8 mouse cellular contexts compared by ENCODE assay signal in genomic region chr11:76406702-76407583, GRCm38 (mm10). TPM values are rescaled to one million over a fixed set of nuclear protein-coding genes. Genes with fewer than 3 reads are reported as not detected.
A peak's percentile ranks its signal among the peaks of the same experiment; 100 is the strongest.
DNase-seq lines count a peak whose midpoint lies in the region; ATAC-seq and TF ChIP-seq lines count a peak whose summit lies in the region.

Gene Timm22 (plus strand): TSS chr11:76406952.

- peaks cover 35% of the 10 kb centered on the region for H3K79me2 ChIP-seq in C2C12 (ENCODE audit: control insufficient read depth, insufficient read depth)
- H3K79me2 ChIP-seq in liver, adult 2 months (ENCODE audit: control insufficient read depth, insufficient read depth, low read length): peaks cover 3% of the 10 kb centered on the region; the same call in 1 of the 2 replicates
- H3K79me2 ChIP-seq in myocyte (ENCODE audit: control insufficient read depth, insufficient read depth): peaks cover 15% of the 10 kb centered on the region

- peaks cover 15% of the 10 kb centered on the region for H3K36me3 ChIP-seq in C2C12 (ENCODE audit: control insufficient read depth, insufficient read depth)
- H3K36me3 ChIP-seq in erythroblast, embryonic 14.5 days (ENCODE audit: control insufficient read depth): peaks cover 15% of the 10 kb centered on the region
- peaks cover 3% of the 10 kb centered on the region; the same call in 1 of the 2 replicates for H3K36me3 ChIP-seq in heart, embryonic 11.5 days (ENCODE audit: control insufficient read depth, insufficient read depth, low read length)
- H3K36me3 ChIP-seq in kidney, embryonic 16.5 days (ENCODE audit: insufficient read depth, low read length): peaks cover 7% of the 10 kb centered on the region; the same call in 1 of the 2 replicates
- no peaks in the 10 kb centered on the region for H3K36me3 ChIP-seq in liver, adult 2 months (ENCODE audit: control insufficient read depth, insufficient read depth, low read length)
- no peaks in the 10 kb centered on the region for H3K36me3 ChIP-seq in myocyte (ENCODE audit: control insufficient read depth, insufficient read depth)
- H3K36me3 ChIP-seq in splenic B cell, adult 2 months (ENCODE audit: control insufficient read depth, insufficient read depth, low read length, poor library complexity, severe bottlenecking): 0 out of 2 replicates have a peak, but pooled peaks cover 2% of the 10 kb centered on the region

- peaks cover 18% of the 10 kb centered on the region for H3K4me1 ChIP-seq in erythroblast, embryonic 14.5 days (ENCODE audit: control insufficient read depth)
- H3K4me1 ChIP-seq in heart, embryonic 11.5 days (ENCODE audit: control insufficient read depth, insufficient read depth, low read length): peaks cover 4% of the 10 kb centered on the region
- H3K4me1 ChIP-seq in kidney, embryonic 16.5 days (ENCODE audit: insufficient read depth, low read length): 0 out of 2 replicates have a peak, but pooled peaks cover 8% of the 10 kb centered on the region
- H3K4me1 ChIP-seq in liver, adult 2 months (ENCODE audit: control insufficient read depth, insufficient read depth, low read length): no peaks in the 10 kb centered on the region

- under 1% methylated on average over 46 of the region's 46 CpGs for WGBS in heart, embryonic 11.5 days (ENCODE audit: insufficient replicate concordance)
- under 1% methylated on average over 46 of the region's 46 CpGs for WGBS in kidney, embryonic 16.5 days
- under 1% methylated on average over 46 of the region's 46 CpGs for WGBS in liver, adult 2 months

- H3K9ac ChIP-seq in heart, embryonic 11.5 days (ENCODE audit: low read depth, low read length): peak within 1 kb of the TSS; percentile 99
- H3K9ac ChIP-seq in kidney, embryonic 16.5 days (replicated peaks; ENCODE audit: low read length): peak within 1 kb of the TSS; percentile 98
- H3K9ac ChIP-seq in liver, adult 2 months (ENCODE audit: low read depth, low read length): peak within 1 kb of the TSS; percentile 66

- peak within 1 kb of the TSS; percentile 83 for H3K4me3 ChIP-seq in C2C12 (ENCODE audit: insufficient read depth, poor library complexity, severe bottlenecking)
- peak within 1 kb of the TSS; percentile 78 for H3K4me3 ChIP-seq in erythroblast, embryonic 14.5 days (replicated peaks)
- H3K4me3 ChIP-seq in heart, embryonic 11.5 days (ENCODE audit: low read depth, low read length): peak within 1 kb of the TSS; percentile 88
- peak within 1 kb of the TSS; percentile 98 for H3K4me3 ChIP-seq in kidney, embryonic 16.5 days (ENCODE audit: low read length)
- peak within 1 kb of the TSS; percentile 88 for H3K4me3 ChIP-seq in liver, adult 2 months (ENCODE audit: insufficient read depth, low read depth, low read length)
- H3K4me3 ChIP-seq in myocyte: peak within 1 kb of the TSS; percentile 71

- peak; percentile 89 for ATAC-seq in heart, embryonic 11.5 days (replicated peaks; ENCODE audit: insufficient number of reproducible peaks, low FRiP score, low TSS enrichment)
- peak; percentile 96 for ATAC-seq in kidney, embryonic 16.5 days (ENCODE audit: low FRiP score, low TSS enrichment)

- H3ac ChIP-seq in C2C12 (ENCODE audit: control insufficient read depth, insufficient read length, low read depth) (peak within 1 kb of the TSS; percentile 91), myocyte (ENCODE audit: control insufficient read depth, insufficient read length) (peak within 1 kb of the TSS; percentile 7)

- H3K9me3 ChIP-seq in erythroblast, embryonic 14.5 days (ENCODE audit: control insufficient read depth, low read length): no peaks in the 10 kb centered on the region
- no peaks in the 10 kb centered on the region for H3K9me3 ChIP-seq in heart, embryonic 11.5 days (replicated peaks; ENCODE audit: control insufficient read depth, low read length)
- H3K9me3 ChIP-seq in kidney, embryonic 16.5 days (ENCODE audit: low read length): no peaks in the 10 kb centered on the region

- H3K4me2 ChIP-seq in heart, embryonic 11.5 days: peak within 1 kb of the TSS; percentile 91
- peak within 1 kb of the TSS; percentile 78 for H3K4me2 ChIP-seq in kidney, embryonic 16.5 days (replicated peaks; ENCODE audit: low read depth, low read length)
- H3K4me2 ChIP-seq in myocyte (ENCODE audit: low read depth): peak within 1 kb of the TSS; percentile 73

- DNase-seq in brain, embryonic 14.5 days (ENCODE audit: low read depth): peak; percentile 99
- peak; percentile 96 for DNase-seq in liver, adult 2 months (ENCODE audit: extremely low read depth, low read depth, low spot score)
- peak; percentile 99 for DNase-seq in splenic B cell, adult 2 months (ENCODE audit: low read depth, low spot score)

- TF ChIP-seq CTCF in C2C12 (IDR thresholded peaks at IDR 0.05; ENCODE audit: control insufficient read depth, insufficient read depth, insufficient read length): peak; percentile 85
- TF ChIP-seq CTCF in brain, embryonic 14.5 days (IDR thresholded peaks at IDR 0.05; ENCODE audit: borderline replicate concordance, extremely low read depth, insufficient read depth, insufficient read length): peak; percentile 100
- peak; percentile 99 for TF ChIP-seq CTCF in liver, adult 2 months (IDR thresholded peaks at IDR 0.05; ENCODE audit: low read depth, low read length)

- TF ChIP-seq POLR2A in brain, embryonic 14.5 days (IDR thresholded peaks at IDR 0.05; ENCODE audit: borderline replicate concordance, extremely low read depth, insufficient read depth, insufficient read length, poor library complexity, severe bottlenecking): peak; percentile 60; the same call in 1 of the 2 replicates
- TF ChIP-seq POLR2A in liver, adult 2 months (IDR thresholded peaks at IDR 0.05; ENCODE audit: extremely low read depth, insufficient read depth, low read length): 0 out of 2 replicates have a peak, but pooled peaks have one; percentile 36
- TF ChIP-seq POLR2A in myocyte (IDR thresholded peaks at IDR 0.05; ENCODE audit: insufficient read length, low read depth): peak; percentile 80

- H3K27me3 ChIP-seq in C2C12 (ENCODE audit: control insufficient read depth, insufficient read depth, insufficient read length): no peaks in the 10 kb centered on the region
- peaks cover 14% of the 10 kb centered on the region for H3K27me3 ChIP-seq in erythroblast, embryonic 14.5 days (ENCODE audit: control insufficient read depth)
- H3K27me3 ChIP-seq in heart, embryonic 11.5 days (ENCODE audit: control insufficient read depth, insufficient read depth, low read length): no peaks in the 10 kb centered on the region
- H3K27me3 ChIP-seq in kidney, embryonic 16.5 days (ENCODE audit: insufficient read depth, low read length): no peaks in the 10 kb centered on the region
- no peaks in the 10 kb centered on the region for H3K27me3 ChIP-seq in liver, adult 2 months (ENCODE audit: control insufficient read depth, insufficient read depth, low read length)
- no peaks in the 10 kb centered on the region for H3K27me3 ChIP-seq in myocyte (ENCODE audit: control insufficient read depth, insufficient read depth, insufficient read length)
- H3K27me3 ChIP-seq in splenic B cell, adult 2 months (ENCODE audit: control insufficient read depth, insufficient read depth, low read length, poor library complexity, severe bottlenecking): no peaks in the 10 kb centered on the region

- peak within 1 kb of the TSS; percentile 76 for H3K27ac ChIP-seq in heart, embryonic 11.5 days (ENCODE audit: low read depth, low read length)
- H3K27ac ChIP-seq in kidney, embryonic 16.5 days (ENCODE audit: low read length): peak within 1 kb of the TSS; percentile 69
- peak within 1 kb of the TSS; percentile 65 for H3K27ac ChIP-seq in liver, adult 2 months (replicated peaks; ENCODE audit: insufficient read depth, low read depth, low read length)

- peaks cover 16% of the 10 kb centered on the region for H3K79me3 ChIP-seq in C2C12 (ENCODE audit: low read depth)

TF ChIP-seq in C2C12, 6 proteins besides CTCF, POLR2A, EP300 and RAD21:
- no peak for TF ChIP-seq MYOD1 (IDR thresholded peaks at IDR 0.05; ENCODE audit: control insufficient read depth, insufficient read length, low read depth)
- peak; percentile 88 for TF ChIP-seq MAX (IDR thresholded peaks at IDR 0.05)
- peak; percentile 13 for TF ChIP-seq CEBPB (IDR thresholded peaks at IDR 0.05; ENCODE audit: low read depth)

TF ChIP-seq in myocyte, 11 proteins besides CTCF, POLR2A, EP300 and RAD21:
- peak; percentile 65 for TF ChIP-seq POLR2AphosphoS2 (IDR thresholded peaks at IDR 0.05; ENCODE audit: insufficient read length, low read depth)
- no peak for TF ChIP-seq E2F4 (IDR thresholded peaks at IDR 0.05; ENCODE audit: insufficient read depth)
- TF ChIP-seq CEBPB (IDR thresholded peaks at IDR 0.05; ENCODE audit: insufficient read depth, poor library complexity, severe bottlenecking): 0 out of 2 replicates have a peak, but pooled peaks have one; percentile 18

RNA-seq across cellular contexts. Expression of gene Timm22, which starts in this region (rescaled TPM):
- polyA plus RNA-seq in C2C12 (2012; fragmentation: generic; extraction: Trizol) (105 TPM), myocyte (2012; fragmentation: generic; extraction: Trizol) (101 TPM)
- 32.5 and 36.8 TPM in 2 replicates for polyA plus RNA-seq in brain, embryonic 14.5 days (2012; rRNA removed)
- 0.77 and 1.0 TPM in 2 replicates for polyA plus RNA-seq in erythroblast, embryonic 14.5 days (2012)
- polyA plus RNA-seq in heart, embryonic 11.5 days (2014; fragmentation: Nextera tagmentation; extraction: Ambion mirVana): 108 and 110 TPM in 2 replicates
- polyA plus RNA-seq in kidney, embryonic 16.5 days (2015; fragmentation: Nextera tagmentation; extraction: Ambion mirVana): 106 and 112 TPM in 2 replicates
- total RNA-seq in liver, adult 2 months (2014; rRNA removed): 7.9 and 12.4 TPM in 2 replicates
- 6.0 and 7.5 TPM in 2 replicates for polyA plus RNA-seq in liver, adult 2 months (2012; rRNA removed)

Comparison
In these comparisons a context has a peak if more than half of its experiments do, and no peak if none do; other contexts are left out.
1. Peak in every context shown above with its lines: DNase-seq, ATAC-seq, H3K4me3 ChIP-seq and H3K27ac ChIP-seq.